Mouse (Mus musculus) cerebellum, adult 11 months (tissue): ENCODE data around the gene AL732309.1.

Experiments used
- DNase-seq: peaks from one replicate; pipeline ENCODE4 v3.0.0; 2022

The AL732309.1 gene

GRCm38 (mm10) chr2:25211121-25211670 lies 35.5 kb downstream of the AL732309.1 start, which contains the start of gene Nelfb:
Nelfb (minus strand) TSS chr2:25211489.
- DNase-seq, result peak; percentile 81

- DNase-seq, result no peak
Measured at GRCm38 (mm10) chr2:25210686-25211085, 36.0 kb downstream of the AL732309.1 start.

GRCm38 (mm10) chr2:25207593-25207992 lies 39.1 kb downstream of the AL732309.1 start:
- DNase-seq, result no peak

- no peak for DNase-seq
Measured at GRCm38 (mm10) chr2:25203631-25204214, 42.9 kb downstream of the AL732309.1 start.

GRCm38 (mm10) chr2:25200631-25201030 lies 46.0 kb downstream of the AL732309.1 start:
- DNase-seq, result no peak

- DNase-seq, result no peak
Measured at GRCm38 (mm10) chr2:25197946-25198345, 48.7 kb downstream of the AL732309.1 start.

GRCm38 (mm10) chr2:25197191-25197590 lies 49.5 kb downstream of the AL732309.1 start:
- no peak for DNase-seq

GRCm38 (mm10) chr2:25196172-25196954 lies 50.3 kb downstream of the AL732309.1 start, which contains the start of gene Tor4a:
Tor4a (minus strand) TSS chr2:25196886.
- no peak for DNase-seq

- DNase-seq, result no peak
Measured at GRCm38 (mm10) chr2:25195211-25196156, 51.2 kb downstream of the AL732309.1 start.
